Mouse (Mus musculus) midbrain, embryonic 10.5 days (tissue): ENCODE measurements around the gene Tmem209. TPM values are rescaled to one million over a fixed set of nuclear protein-coding genes. Genes with fewer than 3 reads are reported as not detected.
A peak's percentile ranks its signal among the peaks of the same experiment; 100 is the strongest.

Experiments
- DNase-seq: peaks from one replicate; pipeline ENCODE4 v3.0.0-alpha.2; 2017; ENCODE audit warnings: low spot score
- H3K27ac ChIP-seq: fragments of 300-500 bp; sonication (generic); replicated peaks from 2 replicates; pipeline ENCODE4 v1.5.1; 2016; ENCODE audit warnings: mild to moderate bottlenecking
- H3K27me3 ChIP-seq: fragments of 300-500 bp; sonication (generic); 2 replicates; pipeline ENCODE4 v1.6.1; 2016; ENCODE audit warnings: low read depth, mild to moderate bottlenecking; ENCODE audit not compliant: poor library complexity, severe bottlenecking
- H3K36me3 ChIP-seq: fragments of 300-500 bp; sonication (generic); 2 replicates; pipeline ENCODE4 v1.6.1; 2016; ENCODE audit warnings: mild to moderate bottlenecking, moderate library complexity
- H3K4me1 ChIP-seq: fragments of 300-500 bp; sonication (generic); 2 replicates; pipeline ENCODE4 v1.6.1; 2016
- H3K4me3 ChIP-seq: fragments of 300-500 bp; sonication (generic); 2 replicates; pipeline ENCODE4 v1.5.1; 2016; ENCODE audit warnings: mild to moderate bottlenecking, moderate library complexity
- H3K9me3 ChIP-seq: fragments of 300-500 bp; sonication (generic); replicated peaks from 2 replicates; pipeline ENCODE4 v1.6.1; 2016; ENCODE audit warnings: mild to moderate bottlenecking
- WGBS: fragments of 180-500 bp; shearing (Covaris S2); methylation state at CpG from one replicate; pipeline ENCODE4 v1.1.7; 2016; 5-methylcytosine and 5-hydroxymethylcytosine counted together
- polyA plus RNA-seq: library from polyadenylated mRNA; unstranded; fragments of >200 nt; fragmentation: Nextera tagmentation; extraction: Ambion mirVana; gene quantifications from 2 replicates; pipeline ENCODE4 v1.2.1, GENCODE M21; 2016

Gene Tmem209
- polyA plus RNA-seq, 1 experiment from 2014 or later, result 47.8 TPM

GRCm38 (mm10) chr6:30476025-30476765 lies 33.4 kb downstream of the Tmem209 start:
- WGBS, result 79% methylated on average over 10 of the region's 10 CpGs
- Histone ChIP-seq H3K4me1 (peaks cover 14% of the 10 kb centered on the region), H3K27me3 (no peaks in the 10 kb centered on the region), H3K36me3 (peaks cover 50% of the 10 kb centered on the region), H3K27ac (peak overlapping the region; percentile 4; the same call in 1 of the 2 replicates), H3K4me3 (no peak overlapping the region), H3K9me3 (no peaks in the 10 kb centered on the region)
- no peak for DNase-seq

GRCm38 (mm10) chr6:30471706-30472105 lies 37.9 kb downstream of the Tmem209 start:
- WGBS, result 83% methylated on average over 3 of the region's 3 CpGs

GRCm38 (mm10) chr6:30469370-30469769 lies 40.2 kb downstream of the Tmem209 start:
- peak overlapping the region; percentile 69 for H3K27ac ChIP-seq
- 94% methylated on average over 12 of the region's 12 CpGs for WGBS
- no peak for DNase-seq
- H3K9me3 ChIP-seq, result no peaks in the 10 kb centered on the region
- H3K36me3 ChIP-seq, result no peaks in the 10 kb centered on the region
- H3K4me1 ChIP-seq, result peaks cover 28% of the 10 kb centered on the region
- H3K4me3 ChIP-seq, result no peak overlapping the region
- peaks cover 12% of the 10 kb centered on the region for H3K27me3 ChIP-seq

More at GRCm38 (mm10) chr6:30471706-30472105, 37.9 kb downstream of the Tmem209 start:
- peaks cover 6% of the 10 kb centered on the region; the same call in 1 of the 2 replicates for H3K36me3 ChIP-seq
- H3K4me3 ChIP-seq, result no peak overlapping the region
- no peaks in the 10 kb centered on the region for H3K9me3 ChIP-seq
- DNase-seq, result no peak
- no peak overlapping the region for H3K27ac ChIP-seq
- H3K27me3 ChIP-seq, result no peaks in the 10 kb centered on the region
- H3K4me1 ChIP-seq, result peaks cover 27% of the 10 kb centered on the region

GRCm38 (mm10) chr6:30468684-30469083 lies 40.9 kb downstream of the Tmem209 start:
- no peak for DNase-seq
- no peak overlapping the region for H3K4me3 ChIP-seq
- H3K27me3 ChIP-seq, result peaks cover 19% of the 10 kb centered on the region
- H3K4me1 ChIP-seq, result peaks cover 32% of the 10 kb centered on the region
- peak overlapping the region; percentile 69 for H3K27ac ChIP-seq
- no peaks in the 10 kb centered on the region for H3K9me3 ChIP-seq
- no peaks in the 10 kb centered on the region for H3K36me3 ChIP-seq
- 58% methylated on average over 12 of the region's 12 CpGs for WGBS

GRCm38 (mm10) chr6:30468058-30468457 lies 41.5 kb downstream of the Tmem209 start:
- Histone ChIP-seq H3K27me3 (peaks cover 21% of the 10 kb centered on the region), H3K27ac (peak overlapping the region; percentile 64), H3K4me1 (peaks cover 32% of the 10 kb centered on the region), H3K36me3 (no peaks in the 10 kb centered on the region), H3K9me3 (no peaks in the 10 kb centered on the region), H3K4me3 (no peak overlapping the region)
- 69% methylated on average over 1 of the region's 1 CpGs for WGBS
- DNase-seq, result no peak

GRCm38 (mm10) chr6:30465586-30465985 lies 44.0 kb downstream of the Tmem209 start:
- Histone ChIP-seq H3K9me3 (no peaks in the 10 kb centered on the region), H3K36me3 (no peaks in the 10 kb centered on the region), H3K4me3 (no peak overlapping the region), H3K27ac (no peak overlapping the region), H3K27me3 (peaks cover 28% of the 10 kb centered on the region), H3K4me1 (peaks cover 56% of the 10 kb centered on the region)
- DNase-seq, result no peak
- 91% methylated on average over 11 of the region's 11 CpGs for whole genome bisulfite sequencing

GRCm38 (mm10) chr6:30462822-30463221 lies 46.8 kb downstream of the Tmem209 start:
- Histone ChIP-seq H3K27ac (peak overlapping the region; percentile 98), H3K27me3 (peaks cover 28% of the 10 kb centered on the region), H3K4me1 (peaks cover 59% of the 10 kb centered on the region), H3K36me3 (no peaks in the 10 kb centered on the region), H3K9me3 (no peaks in the 10 kb centered on the region), H3K4me3 (no peak overlapping the region)
- DNase-seq, result no peak
- 38% methylated on average over 7 of the region's 7 CpGs for WGBS

GRCm38 (mm10) chr6:30461755-30462344 lies 47.7 kb downstream of the Tmem209 start:
- 88% methylated on average over 12 of the region's 13 CpGs for WGBS

GRCm38 (mm10) chr6:30460750-30461446 lies 48.7 kb downstream of the Tmem209 start:
- Histone ChIP-seq H3K36me3 (peaks cover 6% of the 10 kb centered on the region), H3K4me1 (peaks cover 51% of the 10 kb centered on the region), H3K27me3 (peaks cover 28% of the 10 kb centered on the region), H3K9me3 (peaks cover 4% of the 10 kb centered on the region; the same call in 1 of the 2 replicates), H3K4me3 (peak overlapping the region; percentile 60), H3K27ac (peak overlapping the region; percentile 98)
- 10% methylated on average over 19 of the region's 19 CpGs for WGBS
- peak; percentile 91 for DNase-seq

More at GRCm38 (mm10) chr6:30461755-30462344, 47.7 kb downstream of the Tmem209 start:
- H3K4me3 ChIP-seq, result no peak overlapping the region
- peak overlapping the region; percentile 98 for H3K27ac ChIP-seq
- no peaks in the 10 kb centered on the region for H3K9me3 ChIP-seq
- peaks cover 28% of the 10 kb centered on the region for H3K27me3 ChIP-seq
- H3K4me1 ChIP-seq, result peaks cover 54% of the 10 kb centered on the region
- no peaks in the 10 kb centered on the region for H3K36me3 ChIP-seq
- no peak for DNase-seq

GRCm38 (mm10) chr6:30459811-30460749 lies 49.5 kb downstream of the Tmem209 start:
- H3K27me3 ChIP-seq, result peaks cover 22% of the 10 kb centered on the region
- peaks cover 4% of the 10 kb centered on the region; the same call in 1 of the 2 replicates for H3K9me3 ChIP-seq
- peaks cover 14% of the 10 kb centered on the region for H3K36me3 ChIP-seq
- peak overlapping the region; percentile 60 for H3K4me3 ChIP-seq
- H3K27ac ChIP-seq, result peak overlapping the region; percentile 98
- peak; percentile 86 for DNase-seq
- WGBS, result 6% methylated on average over 40 of the region's 40 CpGs
- H3K4me1 ChIP-seq, result peaks cover 51% of the 10 kb centered on the region

GRCm38 (mm10) chr6:30459056-30459747 lies 50.4 kb downstream of the Tmem209 start:
- Histone ChIP-seq H3K4me1 (peaks cover 48% of the 10 kb centered on the region), H3K4me3 (peak overlapping the region; percentile 60), H3K36me3 (peaks cover 23% of the 10 kb centered on the region), H3K9me3 (peaks cover 4% of the 10 kb centered on the region; the same call in 1 of the 2 replicates), H3K27ac (peak overlapping the region; percentile 98), H3K27me3 (peaks cover 14% of the 10 kb centered on the region; the same call in 1 of the 2 replicates)
- DNase-seq, result no peak
- 72% methylated on average over 16 of the region's 16 CpGs for WGBS
